Mouse (Mus musculus): ENCODE measurements around the gene Bach2.

Gene Bach2

GRCm38 (mm10) chr4:32250333-32251004, 11.9 kb downstream of the Bach2 start:
- ATAC-seq (ENCODE audit: low TSS enrichment): peak; percentile 62

- peak; percentile 50 for ATAC-seq (ENCODE audit: low TSS enrichment)
Observed at GRCm38 (mm10) chr4:32251005-32251365, 12.4 kb downstream of the Bach2 start.

GRCm38 (mm10) chr4:32251946-32252672, 13.5 kb downstream of the Bach2 start:
- no peak for ATAC-seq (ENCODE audit: low TSS enrichment)

- no peak for ATAC-seq (ENCODE audit: low TSS enrichment)
Observed at GRCm38 (mm10) chr4:32257686-32258085, 19.1 kb downstream of the Bach2 start.

- 0 out of 2 replicates have a peak, but pooled peaks have one; percentile 29 for ATAC-seq (ENCODE audit: low TSS enrichment)
Observed at GRCm38 (mm10) chr4:32258093-32258492, 19.5 kb downstream of the Bach2 start.

DNA sequence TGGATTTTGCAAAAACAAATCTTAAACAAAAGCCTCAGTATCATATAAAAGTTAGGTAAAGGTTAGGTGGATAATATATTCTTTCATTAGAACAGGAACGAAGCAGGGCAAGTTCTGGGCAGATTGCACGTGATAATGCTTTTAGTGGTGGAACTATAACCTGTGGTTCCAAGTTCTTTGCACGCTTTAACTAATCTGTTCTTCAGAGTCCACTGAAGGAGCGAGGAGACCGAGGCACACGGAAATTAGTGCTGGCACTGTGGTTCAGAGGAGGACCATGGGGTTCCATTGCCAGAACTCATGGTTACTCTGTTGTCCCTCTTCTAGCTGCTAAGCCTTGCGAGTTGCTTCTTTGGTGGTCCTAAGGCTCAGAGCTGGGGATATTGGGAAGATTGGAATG, 20.0 kb downstream of the Bach2 start:
- no peak for ATAC-seq (ENCODE audit: low TSS enrichment)

GRCm38 (mm10) chr4:32260909-32261308, 22.3 kb downstream of the Bach2 start:
- ATAC-seq (ENCODE audit: low TSS enrichment): no peak

GRCm38 (mm10) chr4:32262825-32263684, 24.5 kb downstream of the Bach2 start:
- no peak for ATAC-seq (ENCODE audit: low TSS enrichment)

DNA sequence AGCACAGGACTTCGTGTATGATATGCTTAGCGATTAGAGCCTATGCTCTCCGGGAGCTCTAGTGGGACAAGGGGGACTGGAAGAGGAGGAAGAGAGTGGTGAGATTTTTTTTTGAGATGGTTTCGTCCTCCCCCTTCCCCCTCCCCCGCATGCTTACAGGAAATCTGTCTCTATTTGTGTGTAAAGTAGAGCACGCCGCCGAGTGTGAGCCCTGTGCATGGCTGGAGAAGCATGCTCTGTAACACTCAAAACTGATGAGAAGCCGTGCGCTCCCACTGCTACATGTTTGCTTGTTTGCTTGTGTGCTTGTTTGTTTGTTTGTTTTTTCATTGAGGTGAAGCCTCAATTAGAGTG, 25.1 kb downstream of the Bach2 start:
- ATAC-seq (ENCODE audit: low TSS enrichment): peak; percentile 55; the same call in 1 of the 2 replicates

GRCm38 (mm10) chr4:32264892-32265291, 26.3 kb downstream of the Bach2 start:
- no peak for ATAC-seq (ENCODE audit: low TSS enrichment)

- ATAC-seq (ENCODE audit: low TSS enrichment): no peak
Observed at GRCm38 (mm10) chr4:32266731-32267130, 28.1 kb downstream of the Bach2 start.

- ATAC-seq (ENCODE audit: low TSS enrichment): no peak
Observed at GRCm38 (mm10) chr4:32268042-32268441, 29.4 kb downstream of the Bach2 start.

DNA sequence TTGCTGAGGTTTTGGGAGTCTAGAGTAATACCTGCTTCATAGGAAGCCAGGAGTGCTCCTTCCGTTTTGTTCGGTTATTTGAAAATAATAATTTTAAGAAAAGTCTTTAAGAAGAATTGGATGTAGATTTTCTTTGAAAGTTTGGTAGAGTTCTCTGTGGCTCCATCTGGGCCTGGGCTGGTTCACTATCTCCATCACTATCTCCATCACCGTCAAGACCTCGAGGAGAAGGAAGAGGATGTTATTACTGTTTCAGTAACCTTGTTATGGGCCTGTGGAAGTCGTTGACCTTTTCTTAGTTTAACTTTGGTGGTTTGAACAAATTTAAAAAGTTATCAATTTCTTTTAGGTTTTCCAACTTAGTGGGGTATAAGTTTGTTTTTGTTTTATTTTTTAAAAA, 33.8 kb downstream of the Bach2 start:
- no peak for ATAC-seq (ENCODE audit: low TSS enrichment)

- ATAC-seq (ENCODE audit: low TSS enrichment): no peak
Observed at GRCm38 (mm10) chr4:32274776-32275294, 36.2 kb downstream of the Bach2 start.

DNA sequence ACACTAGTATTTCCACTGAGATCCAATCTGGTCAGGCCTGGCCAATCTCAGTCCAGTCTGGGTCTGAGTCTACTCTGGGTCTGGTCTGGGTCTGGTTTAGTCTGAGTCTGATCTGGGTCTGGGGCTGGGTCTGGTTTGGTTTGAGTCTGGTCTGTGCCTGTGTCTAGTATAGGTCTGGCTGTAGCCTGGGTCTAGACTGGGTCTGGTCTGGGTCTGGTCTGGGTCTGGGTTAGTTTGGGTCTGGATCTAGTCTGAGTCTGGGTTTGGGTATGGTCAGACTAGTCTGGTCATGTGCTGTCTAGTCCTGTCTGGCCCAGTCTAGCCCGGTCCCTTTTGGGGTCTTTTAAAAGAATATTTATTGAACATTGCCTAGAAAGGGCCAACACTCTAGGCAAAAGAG, 41.2 kb downstream of the Bach2 start:
- ATAC-seq (ENCODE audit: low TSS enrichment): no peak

DNA sequence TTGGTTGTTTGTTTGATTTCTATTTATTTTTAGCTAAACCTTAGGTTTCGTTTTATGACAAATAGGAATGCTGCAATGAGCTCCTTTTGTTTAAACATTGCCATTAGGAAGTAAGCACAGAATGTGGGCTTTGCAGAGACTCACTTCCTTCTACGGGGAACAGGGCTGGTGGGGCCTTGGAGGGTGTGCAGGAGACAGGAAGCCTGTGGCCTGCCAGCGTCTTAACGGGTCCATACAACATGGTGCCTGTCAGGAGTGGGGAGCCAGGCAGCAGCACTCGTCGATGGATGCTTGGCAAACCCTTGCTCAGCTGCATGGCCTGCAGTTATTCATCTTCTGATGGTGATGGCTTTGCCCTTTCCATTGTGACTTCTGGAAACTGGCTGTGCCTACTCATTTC, 41.8 kb downstream of the Bach2 start:
- ATAC-seq (ENCODE audit: low TSS enrichment): no peak

- ATAC-seq (ENCODE audit: low TSS enrichment): no peak
Observed at GRCm38 (mm10) chr4:32281306-32281705, 42.7 kb downstream of the Bach2 start.

DNA sequence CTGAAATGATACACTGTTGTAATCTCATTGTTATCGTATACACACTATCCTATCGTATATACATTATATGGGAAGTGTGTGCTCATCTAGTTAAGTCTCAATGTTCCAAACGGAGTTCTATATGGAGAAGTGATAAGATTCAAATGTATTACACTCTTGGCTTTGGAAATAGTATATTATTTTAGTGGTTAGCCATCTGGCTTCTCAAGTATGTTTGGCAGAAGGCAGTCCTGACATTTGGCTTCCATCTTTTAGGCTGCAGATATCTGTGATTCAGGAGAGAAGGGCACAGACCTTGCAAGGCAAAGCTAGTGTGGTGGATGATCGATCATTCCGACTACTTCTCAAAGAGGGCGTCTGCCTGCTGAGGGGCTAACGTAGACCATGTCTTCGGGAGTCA, 47.8 kb downstream of the Bach2 start:
- ATAC-seq (ENCODE audit: low TSS enrichment): peak; percentile 21; the same call in 1 of the 2 replicates

GRCm38 (mm10) chr4:32288036-32288860, 49.6 kb downstream of the Bach2 start:
- no peak for ATAC-seq (ENCODE audit: low TSS enrichment)

DNA sequence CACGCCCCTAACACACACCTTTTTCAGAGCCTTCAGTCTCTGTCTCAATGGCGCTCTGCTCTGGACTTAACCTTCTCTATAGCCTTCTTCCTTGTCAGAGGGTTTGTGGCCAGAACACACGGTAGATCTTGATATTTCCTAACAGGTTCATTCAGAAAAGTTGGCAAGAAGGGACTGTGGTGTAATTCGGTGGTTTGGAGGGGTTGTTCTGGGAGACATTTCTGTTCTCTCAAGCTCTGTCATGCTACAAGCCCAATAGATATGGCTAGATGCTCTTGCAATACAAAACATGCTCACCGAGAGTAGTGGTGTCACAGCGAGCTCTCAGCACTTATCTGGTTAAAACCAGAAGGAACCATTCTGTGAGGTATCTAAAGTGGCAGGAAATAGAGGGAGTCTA, 51.2 kb downstream of the Bach2 start:
- ATAC-seq (ENCODE audit: low TSS enrichment): no peak

DNA sequence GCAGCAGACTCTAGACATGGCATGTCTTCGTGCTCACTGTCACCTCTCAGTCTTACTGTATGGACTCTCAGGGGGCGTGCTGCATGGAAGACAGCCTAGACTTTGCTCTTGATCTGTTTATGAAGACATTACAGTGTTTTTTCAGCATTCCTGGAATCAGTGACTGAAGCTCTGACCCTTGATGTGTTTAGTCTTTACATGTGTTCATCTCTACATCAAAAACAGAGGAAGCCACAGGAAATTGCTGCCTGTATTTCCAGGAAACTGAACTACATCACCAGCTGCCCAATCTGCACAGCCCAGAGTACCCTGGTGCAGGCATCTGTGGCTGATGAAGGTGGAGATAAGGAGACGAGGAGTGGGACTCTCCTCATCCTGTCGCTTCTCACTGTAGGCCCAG, 52.8 kb downstream of the Bach2 start:
- no peak for ATAC-seq (ENCODE audit: low TSS enrichment)

All from frontal cortex, adult (tissue).